Mouse (Mus musculus) myocyte (in vitro differentiated cells): ENCODE data around the gene Serpine1.

Experiments
- CEBPB ChIP-seq: IDR thresholded peaks from 2 replicates; pipeline ENCODE4 v1.6.1; 2011; ENCODE audit warnings: mild to moderate bottlenecking, moderate library complexity; ENCODE audit not compliant: poor library complexity, insufficient read depth, severe bottlenecking
- E2F4 ChIP-seq: IDR thresholded peaks from one replicate; pipeline ENCODE4 v1.6.1; 2011; ENCODE audit warnings: mild to moderate bottlenecking, control low read depth, moderate library complexity; ENCODE audit not compliant: insufficient read depth
- MAX ChIP-seq: IDR thresholded peaks from one replicate; pipeline ENCODE4 v1.6.1; 2011; ENCODE audit warnings: low read depth, mild to moderate bottlenecking, control low read depth
- MYOD1 ChIP-seq, 3 experiments: IDR thresholded peaks; one replicate each; pipeline ENCODE4 v1.6.1; 2011; ENCODE audit warnings: control low read depth in 2 of 3, low read depth in 2 of 3, mild to moderate bottlenecking in 2 of 3, moderate library complexity in 1 of 3; ENCODE audit not compliant: insufficient read length in 2 of 3, control insufficient read depth in 1 of 3
- POLR2A ChIP-seq: IDR thresholded peaks from one replicate; pipeline ENCODE4 v1.6.1; 2011; ENCODE audit warnings: low read depth, mild to moderate bottlenecking, control low read depth, moderate library complexity; ENCODE audit not compliant: insufficient read length
- POLR2AphosphoS2 ChIP-seq: IDR thresholded peaks from one replicate; pipeline ENCODE4 v1.6.1; 2011; ENCODE audit warnings: low read depth, control low read depth; ENCODE audit not compliant: insufficient read length
- REST ChIP-seq: IDR thresholded peaks from one replicate; pipeline ENCODE4 v1.6.1; 2011; ENCODE audit warnings: mild to moderate bottlenecking, control low read depth, moderate library complexity; ENCODE audit not compliant: insufficient read depth, insufficient read length
- SRF ChIP-seq: IDR thresholded peaks from one replicate; pipeline ENCODE4 v1.6.1; 2011; ENCODE audit warnings: low read depth; ENCODE audit not compliant: control insufficient read depth, insufficient read length
- TCF12 ChIP-seq: IDR thresholded peaks from one replicate; pipeline ENCODE4 v1.6.1; 2011; ENCODE audit warnings: mild to moderate bottlenecking, control low read depth; ENCODE audit not compliant: poor library complexity, insufficient read depth, severe bottlenecking
- TCF3 ChIP-seq: IDR thresholded peaks from one replicate; pipeline ENCODE4 v1.6.1; 2011; ENCODE audit warnings: low read depth, control low read depth; ENCODE audit not compliant: insufficient read length
- USF1 ChIP-seq: IDR thresholded peaks from one replicate; pipeline ENCODE4 v1.6.1; 2011; ENCODE audit warnings: low read depth, mild to moderate bottlenecking, control low read depth, moderate library complexity

DNA sequence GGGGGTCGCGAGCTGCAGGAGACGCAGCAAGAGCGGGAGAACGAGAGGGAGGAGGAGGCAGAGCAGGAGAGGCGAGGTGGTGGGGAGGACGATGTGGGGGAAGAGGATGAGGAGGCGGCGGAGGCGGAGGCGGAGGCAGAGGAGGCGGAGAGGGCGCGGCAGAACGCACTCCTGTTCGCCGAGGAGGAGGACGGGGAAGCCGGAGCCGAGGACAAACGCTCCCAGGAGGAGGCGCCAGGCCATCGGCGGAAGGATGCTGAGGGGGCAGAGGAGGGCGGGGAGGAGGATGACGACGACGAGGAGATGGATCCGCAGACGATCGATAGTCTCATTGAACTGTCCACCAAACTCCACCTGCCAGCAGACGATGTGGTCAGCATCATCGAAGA lies 40.0 kb downstream of the Serpine1 start:
- TF ChIP-seq MYOD1 (IDR thresholded peaks at IDR 0.05; ENCODE audit: control insufficient read depth in 1 of 3, insufficient read length in 2 of 3, low read depth in 2 of 3) (no peak), TCF12 (no peak), E2F4 (no peak), POLR2AphosphoS2 (no peak), POLR2A (no peak), USF1 (no peak), MAX (no peak), CEBPB (no peak), SRF (no peak), REST (no peak), TCF3 (no peak)
